Mouse (Mus musculus) neural tube, embryonic 14.5 days (tissue): ENCODE data around the gene Ak8. TPM values are rescaled to one million over a fixed set of nuclear protein-coding genes. Genes with fewer than 3 reads are reported as not detected.

Experiments used
- ATAC-seq: fragments of 200-750 bp; cut with Nextera tagmentation; 2 replicates; pipeline ENCODE4 v1.8.0; 2017; ENCODE audit warnings: low read depth, mild to moderate bottlenecking, moderate TSS enrichment, moderate library complexity
- H3K27ac ChIP-seq: fragments of 300-500 bp; sonication (generic); 2 replicates; pipeline ENCODE4 v1.5.1; 2014; ENCODE audit warnings: low read depth, mild to moderate bottlenecking, control low read depth, low read length, moderate library complexity, mixed read lengths
- H3K27me3 ChIP-seq: fragments of 300-500 bp; sonication (generic); 2 replicates; pipeline ENCODE4 v1.6.1; 2014; ENCODE audit warnings: low read length; ENCODE audit not compliant: control insufficient read depth, insufficient read depth
- H3K36me3 ChIP-seq: fragments of 300-500 bp; sonication (generic); 2 replicates; pipeline ENCODE4 v1.6.1; 2014; ENCODE audit warnings: low read length, mixed read lengths; ENCODE audit not compliant: control insufficient read depth, insufficient read depth
- H3K4me1 ChIP-seq: fragments of 300-500 bp; sonication (generic); 2 replicates; pipeline ENCODE4 v1.6.1; 2014; ENCODE audit warnings: low read length; ENCODE audit not compliant: control insufficient read depth, insufficient read depth
- H3K4me2 ChIP-seq: fragments of 300-500 bp; sonication (generic); 2 replicates; pipeline ENCODE4 v1.6.1; 2014; ENCODE audit warnings: mild to moderate bottlenecking, low read depth, low read length, control low read depth
- H3K4me3 ChIP-seq: fragments of 300-500 bp; sonication (generic); 2 replicates; pipeline ENCODE4 v1.5.1; 2014; ENCODE audit warnings: low read depth, low read length, control low read depth, mixed read lengths
- H3K9ac ChIP-seq: fragments of 300-500 bp; sonication (generic); replicated peaks from 2 replicates; pipeline ENCODE4 v1.6.1; 2014; ENCODE audit warnings: low read depth, mild to moderate bottlenecking, control low read depth, low read length, mixed read lengths
- H3K9me3 ChIP-seq: fragments of 300-500 bp; sonication (generic); 2 replicates; pipeline ENCODE4 v1.6.1; 2016; ENCODE audit warnings: low read length; ENCODE audit not compliant: control insufficient read depth
- WGBS: fragments of 180-500 bp; shearing (Covaris S2); extraction: QIAGEN DNeasy Blood & Tissue Kit; methylation state at CpG from one replicate; pipeline ENCODE4 v1.1.7; 2014; 5-methylcytosine and 5-hydroxymethylcytosine counted together
- polyA plus RNA-seq: library from polyadenylated mRNA; unstranded; fragments of >200 nt; fragmentation: Nextera tagmentation; extraction: Ambion mirVana; gene quantifications from 2 replicates; pipeline ENCODE4 v1.2.1, GENCODE M21; 2014

Ak8 gene
- polyA plus RNA-seq, 1 experiment from 2014 or later = 1.5 TPM

GRCm38 (mm10) chr2:28747705-28748104, 47.7 kb downstream of the Ak8 start:
- no peak for ATAC-seq
- 94% methylated on average over 2 of the region's 2 CpGs for WGBS
- Histone ChIP-seq H3K27ac (no peak overlapping the region), H3K36me3 (no peaks in the 10 kb centered on the region), H3K4me3 (no peak overlapping the region), H3K4me1 (peaks cover 17% of the 10 kb centered on the region), H3K27me3 (peaks cover 6% of the 10 kb centered on the region), H3K9me3 (no peaks in the 10 kb centered on the region), H3K9ac (no peak overlapping the region), H3K4me2 (no peak overlapping the region)

- H3K27ac ChIP-seq = peak overlapping the region; percentile 44; the same call in 1 of the 2 replicates
- no peak for ATAC-seq
- under 1% methylated on average over 17 of the region's 17 CpGs for WGBS
Observed at GRCm38 (mm10) chr2:28751186-28751585, 51.2 kb downstream of the Ak8 start.

GRCm38 (mm10) chr2:28751658-28752057, 51.7 kb downstream of the Ak8 start:
- peaks cover 6% of the 10 kb centered on the region for H3K27me3 ChIP-seq
- H3K36me3 ChIP-seq = no peaks in the 10 kb centered on the region
- peak overlapping the region; percentile 66 for H3K4me2 ChIP-seq
- H3K9me3 ChIP-seq = no peaks in the 10 kb centered on the region
- peak overlapping the region; percentile 41; the same call in 1 of the 2 replicates for H3K9ac ChIP-seq
- H3K27ac ChIP-seq = no peak overlapping the region
- H3K4me1 ChIP-seq = peaks cover 21% of the 10 kb centered on the region
- WGBS = 10% methylated on average over 17 of the region's 17 CpGs
- peak; percentile 36; the same call in 1 of the 2 replicates for ATAC-seq
- peak overlapping the region; percentile 27 for H3K4me3 ChIP-seq

More at GRCm38 (mm10) chr2:28751186-28751585, 51.2 kb downstream of the Ak8 start:
- no peaks in the 10 kb centered on the region for H3K9me3 ChIP-seq
- no peaks in the 10 kb centered on the region for H3K36me3 ChIP-seq
- H3K9ac ChIP-seq = peak overlapping the region; percentile 41
- peak overlapping the region; percentile 27 for H3K4me3 ChIP-seq
- peaks cover 21% of the 10 kb centered on the region for H3K4me1 ChIP-seq
- H3K4me2 ChIP-seq = peak overlapping the region; percentile 66
- peaks cover 6% of the 10 kb centered on the region for H3K27me3 ChIP-seq

GRCm38 (mm10) chr2:28752388-28752787, 52.4 kb downstream of the Ak8 start:
- Histone ChIP-seq H3K9ac (no peak overlapping the region), H3K4me3 (no peak overlapping the region), H3K9me3 (no peaks in the 10 kb centered on the region), H3K27me3 (peaks cover 6% of the 10 kb centered on the region), H3K4me2 (no peak overlapping the region), H3K4me1 (peaks cover 21% of the 10 kb centered on the region), H3K27ac (no peak overlapping the region), H3K36me3 (no peaks in the 10 kb centered on the region)
- 37% methylated on average over 8 of the region's 8 CpGs for WGBS
- no peak for ATAC-seq

- 4% methylated on average over 7 of the region's 7 CpGs for WGBS
- H3K9ac ChIP-seq = no peak overlapping the region
- H3K36me3 ChIP-seq = no peaks in the 10 kb centered on the region
Observed at GRCm38 (mm10) chr2:28755451-28755850, 55.5 kb downstream of the Ak8 start.

GRCm38 (mm10) chr2:28756201-28756600, 56.2 kb downstream of the Ak8 start:
- Histone ChIP-seq H3K27me3 (no peaks in the 10 kb centered on the region), H3K4me1 (peaks cover 12% of the 10 kb centered on the region), H3K27ac (no peak overlapping the region), H3K4me2 (no peak overlapping the region), H3K9me3 (no peaks in the 10 kb centered on the region), H3K4me3 (no peak overlapping the region), H3K36me3 (no peaks in the 10 kb centered on the region), H3K9ac (no peak overlapping the region)
- ATAC-seq = no peak
- WGBS = 47% methylated on average over 4 of the region's 4 CpGs

More at GRCm38 (mm10) chr2:28755451-28755850, 55.5 kb downstream of the Ak8 start:
- Histone ChIP-seq H3K4me3 (no peak overlapping the region), H3K9me3 (no peaks in the 10 kb centered on the region), H3K4me2 (no peak overlapping the region), H3K27ac (no peak overlapping the region), H3K27me3 (no peaks in the 10 kb centered on the region; the same call in 1 of the 2 replicates), H3K4me1 (peaks cover 20% of the 10 kb centered on the region)
- ATAC-seq = no peak

- no peaks in the 10 kb centered on the region for H3K9me3 ChIP-seq
- H3K36me3 ChIP-seq = no peaks in the 10 kb centered on the region
- ATAC-seq = no peak
- H3K27ac ChIP-seq = no peak overlapping the region
- H3K27me3 ChIP-seq = no peaks in the 10 kb centered on the region
- H3K4me3 ChIP-seq = no peak overlapping the region
- no peak overlapping the region for H3K4me2 ChIP-seq
- 41% methylated on average over 4 of the region's 4 CpGs for WGBS
- no peak overlapping the region for H3K9ac ChIP-seq
- no peaks in the 10 kb centered on the region for H3K4me1 ChIP-seq
Observed at GRCm38 (mm10) chr2:28759441-28759840, 59.5 kb downstream of the Ak8 start.

GRCm38 (mm10) chr2:28766590-28766989, 66.6 kb downstream of the Ak8 start:
- Histone ChIP-seq H3K4me1 (peaks cover 14% of the 10 kb centered on the region), H3K4me3 (no peak overlapping the region), H3K27me3 (no peaks in the 10 kb centered on the region; the same call in 1 of the 2 replicates), H3K27ac (no peak overlapping the region), H3K9ac (no peak overlapping the region), H3K9me3 (no peaks in the 10 kb centered on the region), H3K36me3 (no peaks in the 10 kb centered on the region), H3K4me2 (no peak overlapping the region)
- ATAC-seq = no peak
- 84% methylated on average over 4 of the region's 4 CpGs for WGBS

GRCm38 (mm10) chr2:28767041-28767440, 67.1 kb downstream of the Ak8 start:
- Histone ChIP-seq H3K4me3 (no peak overlapping the region), H3K9me3 (no peaks in the 10 kb centered on the region), H3K4me1 (peaks cover 16% of the 10 kb centered on the region), H3K9ac (no peak overlapping the region), H3K27ac (no peak overlapping the region), H3K4me2 (no peak overlapping the region), H3K27me3 (no peaks in the 10 kb centered on the region; the same call in 1 of the 2 replicates), H3K36me3 (no peaks in the 10 kb centered on the region)
- ATAC-seq = no peak
- 87% methylated on average over 2 of the region's 2 CpGs for WGBS
